Mouse (Mus musculus) embryonic facial prominence, embryonic 12.5 days (tissue): ENCODE data around the gene Rad51c. TPM values are rescaled to one million over a fixed set of nuclear protein-coding genes. Genes with fewer than 3 reads are reported as not detected.
"Not testable (repeated sequence)": the region's sequence is repeated elsewhere in the genome, so short reads cannot be mapped to it uniquely, and the experiment has no call there.

Experiments
- ATAC-seq: fragments of 200-750 bp; cut with Nextera tagmentation; 2 replicates; pipeline ENCODE4 v1.8.0; 2017; ENCODE audit not compliant: insufficient number of reproducible peaks, insufficient read depth, low FRiP score, low TSS enrichment
- H3K27ac ChIP-seq: fragments of 300-500 bp; sonication (generic); 2 replicates; pipeline ENCODE4 v1.5.1; 2016; ENCODE audit warnings: mild to moderate bottlenecking
- H3K27me3 ChIP-seq: fragments of 300-500 bp; sonication (generic); 2 replicates; pipeline ENCODE4 v1.6.1; 2016; ENCODE audit warnings: mild to moderate bottlenecking, moderate library complexity
- H3K36me3 ChIP-seq: fragments of 300-500 bp; sonication (generic); 2 replicates; pipeline ENCODE4 v1.6.1; 2016; ENCODE audit warnings: mild to moderate bottlenecking
- H3K4me1 ChIP-seq: fragments of 300-500 bp; sonication (generic); 2 replicates; pipeline ENCODE4 v1.6.1; 2016
- H3K4me2 ChIP-seq: fragments of 300-500 bp; sonication (generic); replicated peaks from 2 replicates; pipeline ENCODE4 v1.6.1; 2016; ENCODE audit warnings: mild to moderate bottlenecking, moderate library complexity
- H3K4me3 ChIP-seq: fragments of 300-500 bp; sonication (generic); 2 replicates; pipeline ENCODE4 v1.5.1; 2016; ENCODE audit warnings: mild to moderate bottlenecking
- H3K9ac ChIP-seq: fragments of 300-500 bp; sonication (generic); 2 replicates; pipeline ENCODE4 v1.6.1; 2016; ENCODE audit warnings: mild to moderate bottlenecking, moderate library complexity
- H3K9me3 ChIP-seq: fragments of 300-500 bp; sonication (generic); 2 replicates; pipeline ENCODE4 v1.6.1; 2016; ENCODE audit warnings: mild to moderate bottlenecking, moderate library complexity
- WGBS: fragments of 180-500 bp; shearing (Covaris S2); methylation state at CpG from one replicate; pipeline ENCODE4 v1.1.7; 2016; 5-methylcytosine and 5-hydroxymethylcytosine counted together
- polyA plus RNA-seq: library from polyadenylated mRNA; unstranded; fragments of >200 nt; fragmentation: Nextera tagmentation; extraction: Ambion mirVana; gene quantifications from 2 replicates; pipeline ENCODE4 v1.2.1, GENCODE M21; 2016

Rad51c gene
- polyA plus RNA-seq, 1 experiment from 2014 or later, result 10.6 TPM

DNA sequence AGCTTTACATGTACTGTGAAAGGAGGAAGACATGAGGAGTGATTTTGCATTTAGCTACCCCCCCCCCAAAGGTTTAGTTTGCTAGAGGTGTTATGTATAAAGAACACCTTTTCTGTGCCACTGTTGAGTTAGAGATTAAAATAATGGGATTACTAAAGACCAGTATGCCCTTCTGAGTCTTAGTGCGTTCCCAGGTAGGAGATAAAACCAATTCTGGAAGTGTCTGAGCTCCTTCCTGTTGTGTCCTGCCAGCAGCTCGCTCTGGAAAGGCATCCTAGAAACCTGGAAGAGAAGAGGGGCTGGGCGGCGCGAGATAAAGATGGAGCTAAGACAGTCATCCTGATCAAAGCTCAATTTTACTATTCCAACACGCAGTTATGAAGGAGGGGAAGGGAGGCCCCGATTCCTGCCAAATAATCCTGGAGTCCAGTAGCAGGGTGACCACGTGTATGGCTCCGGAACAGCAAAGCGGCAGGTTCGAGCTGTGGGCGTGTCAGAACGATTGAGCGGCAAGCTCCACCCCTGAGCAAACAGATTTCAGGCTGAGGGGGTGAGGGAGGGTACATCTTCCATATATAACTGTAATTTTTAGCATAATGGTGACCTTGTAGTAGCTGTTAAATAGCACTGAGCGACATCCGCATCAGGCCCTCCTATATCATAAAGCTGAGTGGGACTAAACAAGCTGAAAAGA, 40.1 kb upstream of the Rad51c start:
- Histone ChIP-seq H3K9me3 (no peaks in the 10 kb centered on the region), H3K27me3 (no peaks in the 10 kb centered on the region), H3K4me3 (no peak overlapping the region), H3K36me3 (no peaks in the 10 kb centered on the region), H3K4me2 (peak overlapping the region; percentile 11; the same call in 1 of the 2 replicates), H3K27ac (no peak overlapping the region), H3K9ac (no peak overlapping the region), H3K4me1 (no peaks in the 10 kb centered on the region)
- 9% methylated on average over 16 of the region's 16 CpGs for WGBS
- ATAC-seq, result no peak

DNA sequence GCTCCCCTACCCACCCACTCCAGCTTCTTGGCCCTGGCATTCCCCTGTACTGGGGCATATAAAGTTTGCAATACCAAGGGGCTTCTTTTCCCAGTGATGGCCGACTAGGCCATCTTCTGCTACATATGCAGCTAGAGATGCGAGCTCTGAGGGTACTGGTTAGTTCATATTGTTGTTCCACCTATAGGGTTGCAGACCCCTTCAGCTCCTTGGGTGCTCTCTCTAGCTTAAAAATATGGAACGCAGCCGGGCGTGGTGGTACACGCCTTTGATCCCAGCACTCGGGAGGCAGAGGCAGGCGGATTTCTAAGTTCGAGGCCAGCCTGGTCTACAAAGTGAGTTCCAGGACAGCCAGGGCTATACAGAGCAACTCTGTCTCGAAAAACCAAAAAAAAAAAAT, 39.3 kb upstream of the Rad51c start:
- not testable (repeated sequence) for H3K36me3 ChIP-seq, ATAC-seq, H3K4me3 ChIP-seq, H3K9me3 ChIP-seq, H3K27ac ChIP-seq, H3K27me3 ChIP-seq, H3K9ac ChIP-seq, H3K4me1 ChIP-seq, H3K4me2 ChIP-seq
- WGBS, result 77% methylated on average over 10 of the region's 10 CpGs

- Histone ChIP-seq H3K27ac (peak overlapping the region; percentile 75; the same call in 1 of the 2 replicates), H3K4me2 (no peak overlapping the region), H3K4me1 (no peaks in the 10 kb centered on the region), H3K4me3 (no peak overlapping the region), H3K27me3 (no peaks in the 10 kb centered on the region), H3K9ac (no peak overlapping the region), H3K36me3 (no peaks in the 10 kb centered on the region), H3K9me3 (no peaks in the 10 kb centered on the region)
- 2% methylated on average over 4 of the region's 5 CpGs for WGBS
- ATAC-seq, result peak; percentile 91
These were observed 38.7 kb upstream of the Rad51c start for GRCm38 (mm10) chr11:87443373-87443883.

- not testable (repeated sequence) for H3K4me1 ChIP-seq, H3K9me3 ChIP-seq, H3K36me3 ChIP-seq, H3K27me3 ChIP-seq
- H3K4me3 ChIP-seq, result peak overlapping the region; percentile 27
- ATAC-seq, result peak; percentile 94
- WGBS, result under 1% methylated on average over 33 of the region's 62 CpGs
- peak overlapping the region; percentile 46 for H3K4me2 ChIP-seq
- peak overlapping the region; percentile 67; the same call in 1 of the 2 replicates for H3K27ac ChIP-seq
- H3K9ac ChIP-seq, result peak overlapping the region; percentile 24; the same call in 1 of the 2 replicates
These were observed 38.1 kb upstream of the Rad51c start for GRCm38 (mm10) chr11:87442643-87443372.

DNA sequence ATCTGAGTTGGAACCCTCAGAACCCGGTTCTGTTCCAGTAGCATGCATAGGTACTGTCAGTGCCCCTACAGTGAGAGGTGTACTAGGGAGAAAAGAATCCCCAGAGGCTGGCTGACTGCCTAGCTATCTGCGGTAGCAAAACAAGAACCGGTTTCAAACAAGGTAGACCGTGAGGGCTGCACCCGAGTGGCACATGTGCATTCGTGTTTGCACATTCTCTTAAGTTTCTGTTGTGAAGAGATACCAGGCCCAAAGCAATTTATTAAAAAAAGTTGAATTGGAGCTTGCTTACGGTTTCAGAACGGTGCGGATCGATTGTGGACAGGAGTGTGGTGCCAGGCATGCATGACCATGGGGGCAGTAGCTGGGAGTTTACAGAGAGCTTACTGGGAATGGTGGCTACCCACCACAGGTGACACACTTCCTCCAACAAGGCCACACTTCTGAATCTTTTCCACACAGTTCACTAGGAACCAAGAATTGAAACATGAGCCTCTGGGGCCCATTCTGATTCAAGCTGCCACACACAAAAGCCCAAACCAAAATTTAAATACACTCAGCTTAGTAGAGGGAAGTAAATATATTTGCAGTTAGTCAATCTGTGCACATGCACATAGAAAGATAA, 35.2 kb upstream of the Rad51c start:
- no peaks in the 10 kb centered on the region for H3K27me3 ChIP-seq
- H3K27ac ChIP-seq, result no peak overlapping the region
- no peak overlapping the region for H3K4me2 ChIP-seq
- no peak for ATAC-seq
- H3K9ac ChIP-seq, result no peak overlapping the region
- no peaks in the 10 kb centered on the region for H3K36me3 ChIP-seq
- 86% methylated on average over 10 of the region's 10 CpGs for WGBS
- H3K9me3 ChIP-seq, result no peaks in the 10 kb centered on the region
- H3K4me1 ChIP-seq, result no peaks in the 10 kb centered on the region
- H3K4me3 ChIP-seq, result no peak overlapping the region

DNA sequence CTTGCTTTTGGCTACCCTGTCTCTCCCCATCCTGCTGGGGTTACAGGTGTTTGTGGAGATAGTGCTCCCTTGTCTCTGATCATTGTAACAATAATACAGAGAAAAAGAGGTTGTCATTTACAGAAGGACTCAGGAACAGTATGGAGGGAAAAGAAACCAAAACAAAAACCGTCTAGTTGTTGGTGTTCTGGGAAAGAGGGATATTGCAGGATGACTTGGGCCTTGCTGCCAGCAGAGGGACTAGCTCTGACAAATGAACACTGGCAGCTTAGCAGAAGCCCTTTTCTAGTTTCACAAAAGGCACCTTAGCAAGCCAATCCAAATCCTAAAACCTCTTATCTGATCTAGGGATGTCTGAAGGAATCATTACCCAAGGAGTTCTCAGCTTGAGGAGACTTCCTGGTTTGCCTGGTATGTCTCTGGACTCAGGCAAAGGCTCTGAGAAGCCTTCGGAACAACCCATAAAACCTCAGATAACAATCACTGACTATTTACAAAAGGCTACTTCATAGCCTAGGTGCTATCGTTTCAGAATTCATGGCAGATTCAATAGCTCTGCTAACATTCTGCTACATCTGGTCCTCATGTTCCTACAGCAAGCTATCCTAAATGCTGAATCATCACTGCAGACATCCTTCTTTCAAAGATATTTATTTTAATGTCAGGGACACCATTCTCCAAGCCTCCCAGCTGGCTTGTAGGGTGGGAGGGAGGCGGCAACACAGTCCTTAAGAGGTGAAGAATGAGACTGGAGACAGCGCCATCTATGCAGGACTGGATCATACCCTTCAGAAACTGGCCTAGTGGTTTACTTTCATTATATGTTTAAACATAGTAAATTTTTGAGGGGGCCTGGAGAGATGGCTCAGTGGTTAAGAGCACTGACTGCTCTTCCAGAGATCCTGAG, 31.8 kb upstream of the Rad51c start:
- Histone ChIP-seq H3K4me1 (0 out of 2 replicates have a peak, but pooled peaks cover 6% of the 10 kb centered on the region), H3K9ac (no peak overlapping the region), H3K27ac (no peak overlapping the region), H3K4me3 (no peak overlapping the region), H3K27me3 (no peaks in the 10 kb centered on the region), H3K36me3 (no peaks in the 10 kb centered on the region), H3K4me2 (no peak overlapping the region), H3K9me3 (no peaks in the 10 kb centered on the region)
- ATAC-seq, result no peak
- WGBS, result 67% methylated on average over 5 of the region's 5 CpGs

DNA sequence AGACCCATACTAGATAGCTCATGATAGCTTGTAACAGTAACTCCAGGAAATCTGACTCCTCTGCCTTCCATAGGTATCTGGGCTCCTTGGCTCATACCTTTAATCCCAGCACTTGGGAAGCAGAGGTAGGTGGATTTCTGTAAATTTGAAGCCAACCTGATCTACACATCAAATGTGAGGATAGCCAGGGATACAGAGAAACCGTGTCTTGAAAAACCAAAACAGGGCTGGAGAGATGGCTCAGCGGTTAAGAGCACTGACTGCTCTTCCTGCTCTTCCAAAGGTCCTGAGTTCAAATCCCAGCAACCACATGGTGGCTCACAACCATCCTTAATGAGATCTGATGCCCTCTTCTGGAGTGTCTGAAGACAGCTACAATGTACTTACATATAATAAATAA, 30.4 kb upstream of the Rad51c start:
- not testable (repeated sequence) for H3K4me2 ChIP-seq

DNA sequence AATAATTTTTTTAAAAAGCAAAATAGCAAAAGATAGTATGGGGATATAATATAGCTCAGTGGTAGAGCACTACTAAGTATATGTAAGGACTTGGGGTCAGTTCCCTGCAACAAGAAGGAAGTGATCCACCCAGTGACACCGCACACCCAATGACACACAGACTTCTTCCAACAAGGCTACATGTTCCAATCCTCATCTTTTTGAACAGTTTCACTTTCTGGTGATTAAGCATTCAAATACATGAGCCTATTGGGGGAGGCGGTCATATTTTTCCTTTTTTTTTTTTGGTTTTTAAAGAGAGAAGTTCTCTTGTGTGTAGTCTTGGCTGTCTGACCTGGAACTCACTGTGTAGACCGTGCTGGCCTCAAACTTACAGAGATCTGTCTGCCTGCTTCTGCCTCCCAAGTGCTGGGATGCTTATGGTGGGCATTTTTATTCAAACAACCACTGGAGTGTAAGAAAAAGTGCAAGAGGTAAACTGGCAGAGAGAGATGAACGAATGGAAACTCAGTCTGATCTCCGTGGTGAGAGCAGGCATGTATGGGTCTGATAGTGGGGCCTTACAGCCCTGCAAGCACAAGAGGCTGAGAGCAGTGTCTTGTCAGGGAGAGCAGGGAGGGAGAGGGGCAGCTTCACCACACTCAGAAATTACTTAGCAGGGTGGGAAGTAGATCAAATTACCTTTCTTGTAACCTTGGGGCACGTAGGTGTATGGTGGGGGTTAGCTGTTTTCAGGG, 28.3 kb upstream of the Rad51c start:
- Histone ChIP-seq H3K4me2 (no peak overlapping the region), H3K4me3 (no peak overlapping the region), H3K27me3 (no peaks in the 10 kb centered on the region), H3K27ac (no peak overlapping the region), H3K36me3 (no peaks in the 10 kb centered on the region), H3K9me3 (no peaks in the 10 kb centered on the region), H3K4me1 (0 out of 2 replicates have a peak, but pooled peaks cover 6% of the 10 kb centered on the region), H3K9ac (no peak overlapping the region)
- 51% methylated on average over 6 of the region's 6 CpGs for WGBS
- no peak for ATAC-seq

More for the DNA sequence above, 30.4 kb upstream of the Rad51c start:
- H3K9ac ChIP-seq, H3K27me3 ChIP-seq, H3K27ac ChIP-seq, H3K9me3 ChIP-seq, H3K4me3 ChIP-seq, ATAC-seq, H3K4me1 ChIP-seq, H3K36me3 ChIP-seq: not testable (repeated sequence)
- 92% methylated on average over 2 of the region's 2 CpGs for WGBS

DNA sequence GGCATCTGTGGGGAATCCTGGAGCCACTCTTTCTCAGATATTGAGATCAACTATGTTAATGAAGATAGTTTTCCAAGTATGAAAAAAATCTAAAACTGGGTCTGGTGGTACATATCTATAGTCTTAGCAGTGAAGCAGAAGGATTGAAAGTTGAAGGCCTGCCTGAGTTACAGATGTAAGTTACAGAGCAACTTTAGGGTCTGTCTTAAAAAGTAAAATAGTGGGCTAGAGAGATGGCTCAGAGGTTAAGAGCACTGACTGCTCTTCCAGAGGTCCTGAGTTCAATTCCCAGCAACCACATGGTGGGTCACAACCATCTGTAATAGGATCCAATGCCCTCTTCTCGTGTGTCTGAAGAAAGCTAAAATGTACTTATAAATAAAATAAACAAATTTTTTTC, 27.7 kb upstream of the Rad51c start:
- H3K4me3 ChIP-seq, result no peak overlapping the region
- ATAC-seq, result no peak
- no peak overlapping the region for H3K9ac ChIP-seq
- H3K36me3 ChIP-seq, result no peaks in the 10 kb centered on the region
- no peak overlapping the region for H3K4me2 ChIP-seq
- WGBS, result 63% methylated on average over 1 of the region's 1 CpGs
- H3K9me3 ChIP-seq, result no peaks in the 10 kb centered on the region
- no peaks in the 10 kb centered on the region for H3K27me3 ChIP-seq
- no peak overlapping the region for H3K27ac ChIP-seq
- 0 out of 2 replicates have a peak, but pooled peaks cover 6% of the 10 kb centered on the region for H3K4me1 ChIP-seq

GRCm38 (mm10) chr11:87431813-87432212, 27.1 kb upstream of the Rad51c start:
- H3K4me1 ChIP-seq, H3K9me3 ChIP-seq, H3K27me3 ChIP-seq, H3K4me2 ChIP-seq, H3K4me3 ChIP-seq, H3K27ac ChIP-seq, H3K36me3 ChIP-seq, ATAC-seq, H3K9ac ChIP-seq: not testable (repeated sequence)
- 91% methylated on average over 8 of the region's 8 CpGs for WGBS
